Mouse (Mus musculus) kidney, adult 2 months (tissue): ENCODE data around the gene Cpm.

ENCODE experiments used
- CTCF ChIP-seq: fragments of 200-500 bp; conservative IDR thresholded peaks from 2 replicates; pipeline ENCODE4 v1.5.1; 2011; ENCODE audit warnings: low read depth, mild to moderate bottlenecking, control low read depth, low read length, moderate library complexity, mixed read lengths; ENCODE audit not compliant: insufficient read depth, insufficient read length
- POLR2A ChIP-seq: fragments of 200-500 bp; IDR thresholded peaks from one replicate; pipeline ENCODE4 v1.6.1; 2011; ENCODE audit warnings: low read depth, low read length, control low read depth

DNA sequence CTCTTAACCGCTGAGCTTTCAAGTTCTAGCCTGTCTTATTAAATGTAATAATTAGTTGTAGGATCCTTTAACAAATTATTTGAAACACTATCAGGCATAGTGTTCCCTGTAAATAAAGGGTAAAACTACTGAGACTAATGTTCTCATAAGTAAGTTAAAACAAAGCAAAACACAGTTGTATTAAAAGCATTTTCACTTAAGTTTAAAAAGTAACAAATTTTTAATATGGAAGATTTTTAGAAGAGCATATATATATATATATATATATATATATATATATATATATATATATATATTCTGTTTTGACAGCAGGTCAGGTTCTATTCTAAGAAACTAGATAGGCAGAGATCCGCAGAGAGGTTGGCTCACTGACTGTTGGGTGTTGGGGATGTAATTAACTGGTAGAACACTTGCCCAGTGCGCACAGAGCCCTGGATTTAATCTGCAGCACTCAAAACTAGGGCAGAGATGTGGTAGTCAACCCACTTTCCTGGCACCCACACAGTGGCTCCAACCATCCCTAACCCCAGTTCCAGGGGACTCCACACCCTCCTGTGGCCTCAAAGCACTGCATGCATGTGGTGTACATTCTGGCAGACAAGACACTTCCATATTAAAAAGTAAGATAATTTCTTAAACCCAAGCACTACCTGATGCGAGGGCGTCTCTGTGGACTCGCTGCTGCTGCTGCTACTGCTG lies 65.1 kb downstream of the Cpm start:
- TF ChIP-seq POLR2A, result no peak
- no peak for TF ChIP-seq CTCF
